Mouse (Mus musculus) G1E (cell line): ENCODE measurements around the gene 2510009E07Rik.

Experiments
- CTCF ChIP-seq: IDR thresholded peaks from 2 replicates; pipeline ENCODE4 v1.5.1; 2012; ENCODE audit warnings: low read depth, low read length, inconsistent platforms, mixed read lengths
- GATA1 ChIP-seq: IDR thresholded peaks from 2 replicates; pipeline ENCODE4 v1.6.1; 2012; ENCODE audit warnings: borderline replicate concordance, low read length, inconsistent platforms, mixed read lengths
- TAL1 ChIP-seq: conservative IDR thresholded peaks from 2 replicates; pipeline ENCODE4 v1.6.1; 2012; ENCODE audit warnings: low read depth, low read length, inconsistent platforms, mixed read lengths

DNA sequence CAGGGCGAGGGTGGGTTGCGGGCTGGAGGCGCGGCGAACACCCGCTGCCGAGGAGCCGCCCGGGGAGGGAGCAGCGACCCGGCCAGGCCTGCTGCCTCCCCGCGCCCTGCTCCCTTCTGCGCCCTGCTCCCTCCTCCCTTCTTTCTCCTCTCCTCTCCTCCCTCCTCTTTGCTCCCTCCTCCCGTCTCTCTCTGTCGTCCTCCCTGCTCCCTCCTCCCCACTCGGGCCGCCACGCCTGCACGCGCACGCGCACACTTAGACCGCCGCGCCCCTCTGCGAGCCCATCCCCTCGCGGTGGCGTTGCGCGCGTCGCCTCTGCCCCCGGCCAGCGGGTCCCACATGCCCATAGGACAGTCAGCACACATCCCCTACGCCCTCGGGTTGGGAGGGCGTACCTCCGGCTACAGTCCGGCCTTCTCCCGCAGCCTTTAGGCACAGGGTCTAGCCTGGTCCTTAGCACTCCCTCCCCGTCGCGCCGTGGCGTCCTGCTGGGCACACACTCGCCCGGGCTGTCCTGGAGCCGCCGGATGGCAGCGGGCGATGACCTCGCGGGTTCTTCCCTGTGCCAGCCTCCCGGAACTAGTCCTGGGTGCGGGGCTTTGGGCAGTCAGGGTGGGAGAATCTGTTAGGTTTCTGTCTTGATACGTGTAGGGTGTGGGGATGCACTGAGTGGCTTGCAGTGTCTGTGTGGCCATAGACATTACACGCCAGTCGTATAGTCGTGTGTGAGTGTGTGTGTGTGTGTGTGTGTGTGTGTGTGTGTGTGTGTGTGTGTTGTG, at the start of gene 2510009E07Rik:
- no peak for TF ChIP-seq CTCF
- TF ChIP-seq TAL1 = no peak
- no peak for TF ChIP-seq GATA1
